9 mouse cellular contexts compared by ENCODE assay signal in genomic region chr3:85923954-85924945, GRCm38 (mm10). TPM values are rescaled to one million over a fixed set of nuclear protein-coding genes. Genes with fewer than 3 reads are reported as not detected.
DNase-seq lines count a peak whose midpoint lies in the region; ATAC-seq and TF ChIP-seq lines count a peak whose summit lies in the region.
"Had no signal": no experiment of that assay in that cellular context is flagged by ENCODE, and none has a peak within 500 bp of the region (broad histone marks: within the 10 kb centered on the region; RNA-seq: fewer than 3 reads in every experiment).

No protein-coding gene starts in this region.

- intact Hi-C loops in heart, postnatal 25 days (cut with DNase I), result loop anchor here (2.0 to 5.0 kb wide), 3 partner anchors 208 to 1002 kb away; no protein-coding TSS in a partner anchor

- no peak overlapping the region for H3K9ac ChIP-seq in ES-E14 (ENCODE audit: insufficient read depth, low read depth, low read length, poor library complexity, severe bottlenecking)
- H3K9ac ChIP-seq in forebrain, embryonic 14.5 days (ENCODE audit: low read length), result 0 out of 2 replicates have a peak overlapping the region, but pooled peaks have one; percentile 10
- no peak overlapping the region; the same call in 1 of the 2 replicates for H3K9ac ChIP-seq in lung, embryonic 14.5 days

- H3K27ac ChIP-seq in ES-E14 (ENCODE audit: insufficient read depth, low read depth, low read length, poor library complexity, severe bottlenecking), result no peak overlapping the region
- H3K27ac ChIP-seq in forebrain, embryonic 14.5 days (ENCODE audit: low read depth, low read length), result no peak overlapping the region
- H3K27ac ChIP-seq in lung, embryonic 14.5 days (ENCODE audit: low read depth), result no peak overlapping the region
- H3K27ac ChIP-seq: macrophage had no signal

- H3K36me3 ChIP-seq in ES-E14 (ENCODE audit: control insufficient read depth, insufficient read depth, low read length, poor library complexity, severe bottlenecking), result no peaks in the 10 kb centered on the region
- no peaks in the 10 kb centered on the region for H3K36me3 ChIP-seq in forebrain, embryonic 14.5 days (ENCODE audit: control insufficient read depth, insufficient read depth, low read length)
- no peaks in the 10 kb centered on the region for H3K36me3 ChIP-seq in lung, embryonic 14.5 days (ENCODE audit: insufficient read depth)

- peak; percentile 96 for TF ChIP-seq CTCF in lung, embryonic 14.5 days (IDR thresholded peaks at IDR 0.05; ENCODE audit: low read depth)

- H3K4me3 ChIP-seq in ES-E14 (ENCODE audit: insufficient read depth in 1 of 2, low read depth in 1 of 2, low read length in 2 of 2, poor library complexity in 1 of 2, severe bottlenecking in 1 of 2), result no peak overlapping the region
- no peak overlapping the region for H3K4me3 ChIP-seq in forebrain, embryonic 14.5 days (ENCODE audit: low read depth, low read length)
- H3K4me3 ChIP-seq in lung, embryonic 14.5 days (ENCODE audit: low read depth, low read length), result no peak overlapping the region

- no peak overlapping the region for H3K4me2 ChIP-seq in forebrain, embryonic 14.5 days (ENCODE audit: low read length)
- peak overlapping the region; percentile 26; the same call in 1 of the 2 replicates for H3K4me2 ChIP-seq in lung, embryonic 14.5 days

- no peaks in the 10 kb centered on the region for H3K4me1 ChIP-seq in ES-E14 (ENCODE audit: control insufficient read depth in 2 of 2, insufficient read depth in 2 of 2, low read length in 2 of 2, poor library complexity in 1 of 2)
- peaks cover 3% of the 10 kb centered on the region; the same call in 1 of the 2 replicates for H3K4me1 ChIP-seq in forebrain, embryonic 14.5 days (ENCODE audit: control insufficient read depth, insufficient read depth, low read length)
- H3K4me1 ChIP-seq in lung, embryonic 14.5 days (ENCODE audit: insufficient read depth), result no peaks in the 10 kb centered on the region

- no peaks in the 10 kb centered on the region for H3K27me3 ChIP-seq in forebrain, embryonic 14.5 days (replicated peaks; ENCODE audit: control insufficient read depth, insufficient read depth, low read length)
- H3K27me3 ChIP-seq in lung, embryonic 14.5 days (ENCODE audit: insufficient read depth, low read length), result no peaks in the 10 kb centered on the region

- DNase-seq in ES-E14 (ENCODE audit: low read depth, low spot score), result peak; percentile 65
- DNase-seq in forebrain, embryonic 14.5 days (ENCODE audit: low spot score), result peak; percentile 85
- peak; percentile 18 for DNase-seq in heart, postnatal 25 days (ENCODE audit: low spot score)
- peak; percentile 24 for DNase-seq in large intestine, adult 2 months (ENCODE audit: low read depth, low spot score)
- DNase-seq in lung, embryonic 14.5 days, result peak; percentile 92
- peak; percentile 73 for DNase-seq in ovary, postnatal 14 days (ENCODE audit: low spot score)
- peak; percentile 8 to 49 for DNase-seq in thymus, postnatal 10 days (ENCODE audit: low spot score in 2 of 2)

- in situ Hi-C loops in ES-E14 (cut with MboI; ENCODE audit: low sequenced_read_pairs in 2 of 2, unreplicated experiment in 2 of 2), result no loop called here

- ATAC-seq in cerebellum, adult (ENCODE audit: insufficient number of reproducible peaks, low FRiP score, low TSS enrichment), result peak; percentile 81
- peak; percentile 63; the same call in 1 of the 2 replicates for ATAC-seq in forebrain, embryonic 14.5 days
- no peak; the same call in 1 of the 2 replicates for ATAC-seq in lung, embryonic 14.5 days (ENCODE audit: insufficient read depth)

- WGBS in forebrain, embryonic 14.5 days, result 46% methylated on average over 18 of the region's 18 CpGs
- 33% methylated on average over 18 of the region's 18 CpGs for WGBS in large intestine, adult 2 months
- WGBS in lung, embryonic 14.5 days, result 37% methylated on average over 18 of the region's 18 CpGs

- H3K9me3 ChIP-seq in ES-E14 (ENCODE audit: control insufficient read depth, insufficient read depth, low read depth, low read length), result no peaks in the 10 kb centered on the region
- no peaks in the 10 kb centered on the region for H3K9me3 ChIP-seq in forebrain, embryonic 14.5 days (replicated peaks; ENCODE audit: control insufficient read depth, low read length)
- H3K9me3 ChIP-seq in lung, embryonic 14.5 days (ENCODE audit: low read depth, low read length), result no peaks in the 10 kb centered on the region

TF ChIP-seq in ES-E14, 5 proteins besides CTCF, POLR2A, EP300 and RAD21:
- TF ChIP-seq HCFC1 (IDR thresholded peaks at IDR 0.05; ENCODE audit: borderline replicate concordance, insufficient read depth, low read length) (no peak), ZC3H11A (IDR thresholded peaks at IDR 0.05; ENCODE audit: borderline replicate concordance, low read depth, low read length) (peak; percentile 94), MAFK (IDR thresholded peaks at IDR 0.05; ENCODE audit: insufficient read depth, low read depth, low read length) (no peak)

RNA-seq across cellular contexts. Expression of gene Gm37240, which starts 36.9 kb away (rescaled TPM):
- 0.58 and 1.2 TPM in 2 replicates for total RNA-seq in ES-E14 (2012; rRNA removed)
- 1.1 and 1.3 TPM in 2 replicates for polyA plus RNA-seq in forebrain, embryonic 14.5 days (2014; fragmentation: Nextera tagmentation; extraction: Ambion mirVana)
- total RNA-seq in heart, postnatal 25 days (2021), result 10 to 100 TPM; 38.8 to 39.2 TPM
- 3.7 and 18.9 TPM in 2 replicates for polyA plus RNA-seq in large intestine, adult 2 months (2012; rRNA removed)
- polyA plus RNA-seq in lung, embryonic 14.5 days (2014; fragmentation: Nextera tagmentation; extraction: Ambion mirVana), result 4.5 and 4.8 TPM in 2 replicates
- polyA plus RNA-seq: macrophage had no signal

RNA-seq across cellular contexts. Expression of gene Glt28d2, which starts 36.9 kb away (rescaled TPM):
- 0.18 and 0.21 TPM in 2 replicates for total RNA-seq in ES-E14 (2012; rRNA removed)
- 0.57 and 0.72 TPM in 2 replicates for polyA plus RNA-seq in forebrain, embryonic 14.5 days (2014; fragmentation: Nextera tagmentation; extraction: Ambion mirVana)
- total RNA-seq in heart, postnatal 25 days (2021), result 1 to 10 TPM; 3.9 to 5.0 TPM
- 1.3 and 2.3 TPM in 2 replicates for polyA plus RNA-seq in large intestine, adult 2 months (2012; rRNA removed)
- polyA plus RNA-seq in lung, embryonic 14.5 days (2014; fragmentation: Nextera tagmentation; extraction: Ambion mirVana), result 1.4 and 1.8 TPM in 2 replicates
- polyA plus RNA-seq: macrophage had no signal

RNA-seq across cellular contexts. Expression of gene Sh3d19, which starts 46.7 kb away (rescaled TPM):
- 13.2 and 22.3 TPM in 2 replicates for total RNA-seq in ES-E14 (2012; rRNA removed)
- 4.6 and 6.9 TPM in 2 replicates for polyA plus RNA-seq in forebrain, embryonic 14.5 days (2014; fragmentation: Nextera tagmentation; extraction: Ambion mirVana)
- 10 to 100 TPM; 25.4 to 29.6 TPM for total RNA-seq in heart, postnatal 25 days (2021)
- 24.2 and 76.6 TPM in 2 replicates for polyA plus RNA-seq in large intestine, adult 2 months (2012; rRNA removed)
- 31.9 and 38.2 TPM in 2 replicates for polyA plus RNA-seq in lung, embryonic 14.5 days (2014; fragmentation: Nextera tagmentation; extraction: Ambion mirVana)

Comparison
In these comparisons a context has a peak if more than half of its experiments do, and no peak if none do; other contexts are left out.
1. DNase-seq: peak in every context shown above with its lines; median percentile 92 in lung, embryonic 14.5 days; 85 in forebrain, embryonic 14.5 days; 73 in ovary, postnatal 14 days; 65 in ES-E14; 28 in thymus, postnatal 10 days; 24 in large intestine, adult 2 months; 18 in heart, postnatal 25 days.